Mouse (Mus musculus): ENCODE results near the gene Cyp4f18. TPM values are rescaled to one million over a fixed set of nuclear protein-coding genes. Genes with fewer than 3 reads are reported as not detected.
"Not testable (repeated sequence)": the region's sequence is repeated elsewhere in the genome, so short reads cannot be mapped to it uniquely, and the experiment has no call there.

Gene Cyp4f18
- total RNA-seq, 2 experiments from 2014 or later: not detected

- DNase-seq (ENCODE audit: low spot score in 2 of 2): no peak
- Histone ChIP-seq H3K4me3 (no peak overlapping the region), H3K27ac (no peak overlapping the region)
- no peak for TF ChIP-seq CTCF (conservative IDR thresholded peaks at IDR 0.05)
Observed at GRCm38 (mm10) chr8:71967261-71967660, 42.2 kb downstream of the Cyp4f18 start.

- peak; percentile 46 for TF ChIP-seq CTCF (conservative IDR thresholded peaks at IDR 0.05)
- Histone ChIP-seq H3K27ac (no peak overlapping the region), H3K4me3 (no peak overlapping the region)
- no peak for DNase-seq (ENCODE audit: low spot score in 2 of 2)
Observed at GRCm38 (mm10) chr8:71966411-71966810, 43.0 kb downstream of the Cyp4f18 start.

- TF ChIP-seq CTCF (conservative IDR thresholded peaks at IDR 0.05): no peak
Observed at GRCm38 (mm10) chr8:71965166-71965565, 44.3 kb downstream of the Cyp4f18 start.

GRCm38 (mm10) chr8:71964051-71964450, 45.4 kb downstream of the Cyp4f18 start:
- DNase-seq (ENCODE audit: low spot score in 2 of 2): no peak
- H3K27ac ChIP-seq: no peak overlapping the region
- TF ChIP-seq CTCF (conservative IDR thresholded peaks at IDR 0.05): no peak
- no peak overlapping the region for H3K4me3 ChIP-seq

More at GRCm38 (mm10) chr8:71965166-71965565, 44.3 kb downstream of the Cyp4f18 start:
- H3K4me3 ChIP-seq: no peak overlapping the region
- no peak for DNase-seq (ENCODE audit: low spot score in 2 of 2)
- H3K27ac ChIP-seq: no peak overlapping the region

GRCm38 (mm10) chr8:71961796-71962195, 47.6 kb downstream of the Cyp4f18 start:
- Histone ChIP-seq H3K4me3 (no peak overlapping the region), H3K27ac (no peak overlapping the region)
- no peak for DNase-seq (ENCODE audit: low spot score in 2 of 2)
- no peak for TF ChIP-seq CTCF (conservative IDR thresholded peaks at IDR 0.05)

- Histone ChIP-seq H3K4me3 (no peak overlapping the region), H3K27ac (no peak overlapping the region)
- no peak for TF ChIP-seq CTCF (conservative IDR thresholded peaks at IDR 0.05)
- DNase-seq (ENCODE audit: low spot score in 2 of 2): no peak
Observed at GRCm38 (mm10) chr8:71960483-71960882, 48.9 kb downstream of the Cyp4f18 start.

- no peak overlapping the region for H3K4me3 ChIP-seq
Observed at GRCm38 (mm10) chr8:71954666-71955065, 54.8 kb downstream of the Cyp4f18 start.

GRCm38 (mm10) chr8:71952961-71953700, 56.3 kb downstream of the Cyp4f18 start:
- H3K4me3 ChIP-seq; H3K27ac ChIP-seq; DNase-seq (ENCODE audit: low spot score in 2 of 2): not testable (repeated sequence)

More at GRCm38 (mm10) chr8:71954666-71955065, 54.8 kb downstream of the Cyp4f18 start:
- no peak for DNase-seq (ENCODE audit: low spot score in 2 of 2)
- TF ChIP-seq CTCF (conservative IDR thresholded peaks at IDR 0.05): no peak
- no peak overlapping the region for H3K27ac ChIP-seq

GRCm38 (mm10) chr8:71952489-71952888, 56.9 kb downstream of the Cyp4f18 start:
- Histone ChIP-seq H3K4me3 (no peak overlapping the region), H3K27ac (no peak overlapping the region)
- TF ChIP-seq CTCF (conservative IDR thresholded peaks at IDR 0.05): no peak
- DNase-seq (ENCODE audit: low spot score in 2 of 2): no peak

- no peak for TF ChIP-seq CTCF (conservative IDR thresholded peaks at IDR 0.05)
- Histone ChIP-seq H3K27ac (peak overlapping the region; percentile 94; the same call in 1 of the 2 replicates), H3K4me3 (peak overlapping the region; percentile 84)
- DNase-seq (ENCODE audit: low spot score in 2 of 2): no peak
Observed at GRCm38 (mm10) chr8:71951436-71952161, 57.8 kb downstream of the Cyp4f18 start.

GRCm38 (mm10) chr8:71950482-71951221, 58.8 kb downstream of the Cyp4f18 start, which contains the start of gene Zfp961:
Gene Zfp961 (plus strand): TSS chr8:71951038.
- no peak for TF ChIP-seq CTCF (conservative IDR thresholded peaks at IDR 0.05)
- peak; percentile 96 to 97 for DNase-seq (ENCODE audit: low spot score in 2 of 2)
- Histone ChIP-seq H3K27ac (peak within 1 kb of the TSS; percentile 94), H3K4me3 (peak within 1 kb of the TSS; percentile 84)

GRCm38 (mm10) chr8:71948624-71949023, 60.8 kb downstream of the Cyp4f18 start:
- no peak for TF ChIP-seq CTCF (conservative IDR thresholded peaks at IDR 0.05)
- H3K27ac ChIP-seq: no peak overlapping the region
- DNase-seq (ENCODE audit: low spot score in 2 of 2): no peak
- H3K4me3 ChIP-seq: no peak overlapping the region

GRCm38 (mm10) chr8:71941776-71942175, 67.7 kb downstream of the Cyp4f18 start:
- DNase-seq (ENCODE audit: low spot score in 2 of 2): no peak
- Histone ChIP-seq H3K27ac (no peak overlapping the region), H3K4me3 (no peak overlapping the region)
- no peak for TF ChIP-seq CTCF (conservative IDR thresholded peaks at IDR 0.05)
